Mouse (Mus musculus): ENCODE results near the gene Clca3a1.
A peak's percentile ranks its signal among the peaks of the same experiment; 100 is the strongest.
"Not testable (repeated sequence)": the region's sequence is repeated elsewhere in the genome, so short reads cannot be mapped to it uniquely, and the experiment has no call there.

The Clca3a1 gene

GRCm38 (mm10) chr3:144760592-144761309 is at the start of gene Clca3a1:
Gene Clca3a1 (minus strand): TSS chr3:144760977.
- DNase-seq = no peak

GRCm38 (mm10) chr3:144808153-144808925 is 47.6 kb upstream of the Clca3a1 start:
- not testable (repeated sequence) for DNase-seq

DNA sequence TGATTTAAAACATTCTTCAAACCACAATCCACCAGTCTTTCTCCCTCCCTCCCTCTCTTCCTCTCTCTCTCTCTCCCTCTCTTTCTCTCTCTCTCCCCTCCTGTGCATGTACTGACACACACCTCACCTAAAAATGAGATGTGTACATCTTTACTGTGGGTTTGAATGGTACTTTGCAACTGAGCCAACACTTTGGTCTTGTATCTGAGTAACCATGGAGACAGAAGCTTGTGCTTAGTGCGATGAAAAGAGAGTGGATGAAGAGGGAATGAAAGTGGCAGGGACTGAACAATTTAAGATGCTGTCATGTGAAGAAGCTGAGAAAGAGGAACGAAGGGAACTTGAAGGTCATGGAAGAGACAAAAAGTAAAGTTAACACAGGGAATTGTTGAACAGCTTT is 45.8 kb upstream of the Clca3a1 start:
- DNase-seq = not testable (repeated sequence)

- peak; percentile 9 to 44 for DNase-seq
Measured at GRCm38 (mm10) chr3:144801861-144802260, 41.1 kb upstream of the Clca3a1 start.

GRCm38 (mm10) chr3:144785181-144786148 is 24.7 kb upstream of the Clca3a1 start:
- no peak for DNase-seq

GRCm38 (mm10) chr3:144765161-144765560 is 4.4 kb upstream of the Clca3a1 start:
- DNase-seq = no peak

DNA sequence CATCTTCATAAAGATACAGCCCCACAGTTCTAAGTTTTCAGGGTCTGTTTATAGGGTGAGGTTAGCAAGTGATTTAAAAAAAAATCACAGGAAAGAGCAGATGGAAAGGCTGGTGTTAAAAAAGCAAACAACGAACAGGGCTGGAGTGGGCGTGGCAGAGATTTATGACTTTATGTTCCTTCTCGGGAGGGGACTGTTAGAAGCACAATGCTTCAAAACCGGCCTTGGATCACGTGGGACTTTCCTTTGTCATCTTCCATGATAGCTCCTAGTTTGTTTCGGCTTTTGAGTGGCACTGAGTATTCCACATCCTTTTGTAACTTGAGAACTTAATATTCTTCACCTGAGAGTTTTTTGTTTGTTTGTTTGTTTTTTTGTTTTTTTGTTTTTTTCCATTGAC is 677 bp upstream of the Clca3a1 start:
- no peak for DNase-seq

GRCm38 (mm10) chr3:144759719-144760118 is 1.1 kb downstream of the Clca3a1 start:
- DNase-seq = no peak

- DNase-seq = peak in 1 of 2 experiments; percentile 21
Measured at GRCm38 (mm10) chr3:144756103-144756502, 4.7 kb downstream of the Clca3a1 start.

DNA sequence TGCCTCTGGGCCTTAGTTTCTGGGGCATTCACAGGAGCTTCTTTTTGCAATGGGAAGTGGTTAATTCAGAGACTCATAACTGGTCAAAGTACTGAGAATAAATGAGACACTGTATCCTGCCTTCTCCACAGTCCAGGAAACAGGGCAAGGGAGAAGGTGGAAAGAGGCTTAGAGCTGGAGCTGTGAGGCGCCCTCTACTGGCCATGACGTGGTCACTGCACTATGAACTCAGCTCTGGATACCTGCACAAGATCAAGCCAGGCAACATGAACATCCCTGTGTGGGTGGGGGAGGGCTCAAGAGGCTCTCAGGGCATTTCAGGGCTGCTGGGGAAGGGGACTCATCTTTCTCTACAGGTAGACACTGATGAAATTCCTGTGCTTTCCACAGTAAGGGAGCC is 7.7 kb downstream of the Clca3a1 start:
- DNase-seq = peak; percentile 13 to 17

GRCm38 (mm10) chr3:144749062-144749963 is 11.5 kb downstream of the Clca3a1 start:
- DNase-seq = not testable (repeated sequence)

- not testable (repeated sequence) for DNase-seq
Measured at GRCm38 (mm10) chr3:144747706-144748105, 13.1 kb downstream of the Clca3a1 start.

GRCm38 (mm10) chr3:144738396-144738795 is 22.4 kb downstream of the Clca3a1 start:
- DNase-seq = peak in 1 of 2 experiments; percentile 20

- peak; percentile 41 to 67 for DNase-seq
Measured at GRCm38 (mm10) chr3:144736831-144737230, 23.9 kb downstream of the Clca3a1 start.

GRCm38 (mm10) chr3:144723455-144723854 is 37.3 kb downstream of the Clca3a1 start:
- DNase-seq = peak; percentile 67 to 73

GRCm38 (mm10) chr3:144722566-144722965 is 38.2 kb downstream of the Clca3a1 start:
- DNase-seq = not testable (repeated sequence)

DNA sequence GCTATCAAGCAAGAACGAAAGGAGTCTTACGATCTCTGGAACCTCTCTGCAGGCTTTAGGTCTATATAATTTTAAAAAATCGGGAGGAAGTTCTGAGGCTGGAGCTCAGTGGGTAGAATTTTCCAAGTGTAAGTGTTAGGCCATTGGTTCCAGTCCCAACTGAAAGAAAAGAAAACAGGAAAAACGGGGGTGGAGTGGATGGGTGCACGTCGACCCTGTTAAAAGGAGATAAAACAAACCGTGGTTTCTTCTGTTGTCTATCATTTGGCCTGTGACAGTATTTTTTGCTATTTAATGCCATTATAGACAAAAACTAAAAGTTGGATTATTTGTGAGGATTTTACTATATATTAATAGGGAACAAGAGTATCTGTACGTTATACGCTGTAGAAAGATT is 38.9 kb downstream of the Clca3a1 start:
- no peak for DNase-seq

- no peak for DNase-seq
Measured at GRCm38 (mm10) chr3:144721077-144721859, 39.5 kb downstream of the Clca3a1 start.

DNA sequence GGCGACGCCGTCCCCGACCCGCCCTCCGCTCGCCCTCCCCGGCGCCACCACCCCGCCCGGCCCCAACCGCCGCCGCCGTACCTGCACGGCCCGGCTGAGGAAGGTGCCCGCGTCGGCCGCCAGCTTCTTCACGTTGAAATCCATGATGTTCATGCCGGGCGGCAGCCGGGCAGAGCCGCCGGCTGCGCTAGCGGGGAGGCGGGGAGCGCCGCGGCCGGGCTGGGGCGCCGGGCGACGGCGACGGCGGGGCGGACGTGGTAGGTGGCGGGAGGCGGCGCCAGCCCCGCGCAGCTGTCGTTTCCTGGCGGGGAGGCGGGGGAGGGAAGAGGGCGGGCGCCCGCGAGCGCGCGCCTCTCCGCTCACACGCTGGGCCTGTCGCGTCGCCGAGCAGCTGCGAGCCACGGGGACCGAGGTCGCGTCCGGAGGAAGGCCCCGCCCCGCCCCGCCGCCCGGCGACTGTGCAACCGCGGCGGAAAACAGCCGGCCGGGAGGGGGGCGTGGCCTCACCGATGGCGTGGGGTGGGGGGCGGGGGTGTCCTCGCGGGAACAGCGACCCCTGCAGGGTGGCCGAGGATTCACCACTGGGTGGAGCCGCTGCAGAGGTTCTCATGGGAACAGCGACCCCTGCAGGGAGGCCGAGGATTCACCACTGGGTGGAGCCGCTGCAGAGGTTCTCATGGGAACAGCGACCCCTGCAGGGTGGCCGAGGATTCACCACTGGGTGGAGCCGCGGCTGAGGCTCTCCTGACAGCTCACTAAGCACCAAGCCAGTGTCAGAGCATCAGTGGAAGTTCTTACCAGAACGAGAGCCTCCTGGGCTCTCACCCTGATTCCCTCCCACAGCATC is 40.7 kb downstream of the Clca3a1 start, which contains the start of gene Sh3glb1:
Sh3glb1 (minus strand) TSS at position 435 of the 847 bp plus-strand sequence.
- peak; percentile 99 to 100 for DNase-seq

All from cerebellum, postnatal 14 days (tissue).